Mouse (Mus musculus): ENCODE data around the gene Rptor.

GRCm38 (mm10) chr11:119657534-119657933 is 54.8 kb downstream of the Rptor start:
- TF ChIP-seq CTCF (IDR thresholded peaks at IDR 0.05; ENCODE audit: low read depth, low read length), result no peak
- no peak for TF ChIP-seq POLR2A (IDR thresholded peaks at IDR 0.05; ENCODE audit: extremely low read depth, insufficient read depth, low read length)

Data from liver, adult 2 months (tissue).